Mouse (Mus musculus): Measurements from ENCODE around the gene Ube2g2. TPM values are rescaled to one million over a fixed set of nuclear protein-coding genes. Genes with fewer than 3 reads are reported as not detected.
A peak's percentile ranks its signal among the peaks of the same experiment; 100 is the strongest.
"Not testable (repeated sequence)": the region's sequence is repeated elsewhere in the genome, so short reads cannot be mapped to it uniquely, and the experiment has no call there.

Gene Ube2g2
- polyA plus RNA-seq, 1 experiment, result 40.2 TPM

DNA sequence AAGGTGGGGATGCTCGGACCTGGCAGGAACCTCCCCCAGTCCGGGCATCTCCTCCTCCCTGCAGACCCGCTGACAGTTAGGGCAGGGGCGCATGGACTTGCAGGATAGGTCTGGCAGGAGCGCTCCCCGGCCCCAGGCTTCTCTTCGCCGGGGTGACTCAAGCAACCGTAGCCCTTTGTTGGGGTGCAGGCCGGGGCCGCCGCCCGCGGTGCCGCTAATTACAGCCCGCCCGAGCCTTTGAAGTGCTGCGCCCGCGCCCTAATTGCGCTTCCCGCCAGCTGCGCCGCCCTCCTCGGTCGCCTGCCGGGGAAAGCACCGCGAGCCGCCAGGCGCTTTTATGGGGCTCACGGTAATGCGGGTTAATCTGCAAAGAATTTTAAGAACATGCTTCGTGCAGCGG lies 55.5 kb downstream of the Ube2g2 start:
- Histone ChIP-seq H3K27me3 (ENCODE audit: control insufficient read depth, insufficient read depth, low read length, poor library complexity, severe bottlenecking) (peaks cover 3% of the 10 kb centered on the region; the same call in 1 of the 2 replicates), H3K36me3 (ENCODE audit: control insufficient read depth, insufficient read depth, low read length, poor library complexity, severe bottlenecking) (no peaks in the 10 kb centered on the region), H3K27ac (ENCODE audit: insufficient read depth, low read length) (no peak overlapping the region), H3K9me3 (replicated peaks; ENCODE audit: control insufficient read depth, insufficient read depth, low read length, poor library complexity, severe bottlenecking) (no peaks in the 10 kb centered on the region), H3K4me1 (ENCODE audit: control insufficient read depth, insufficient read depth, low read length) (no peaks in the 10 kb centered on the region), H3K4me3 (ENCODE audit: low read depth, low read length) (peak overlapping the region; percentile 21), H3K9ac (ENCODE audit: low read depth, poor library complexity, severe bottlenecking) (peak overlapping the region; percentile 29; the same call in 1 of the 2 replicates)
- TF ChIP-seq EP300 (IDR thresholded peaks at IDR 0.05; ENCODE audit: insufficient read depth, low read depth, low read length) (no peak), CTCF (IDR thresholded peaks at IDR 0.05; ENCODE audit: low read depth, low read length) (no peak)

DNA sequence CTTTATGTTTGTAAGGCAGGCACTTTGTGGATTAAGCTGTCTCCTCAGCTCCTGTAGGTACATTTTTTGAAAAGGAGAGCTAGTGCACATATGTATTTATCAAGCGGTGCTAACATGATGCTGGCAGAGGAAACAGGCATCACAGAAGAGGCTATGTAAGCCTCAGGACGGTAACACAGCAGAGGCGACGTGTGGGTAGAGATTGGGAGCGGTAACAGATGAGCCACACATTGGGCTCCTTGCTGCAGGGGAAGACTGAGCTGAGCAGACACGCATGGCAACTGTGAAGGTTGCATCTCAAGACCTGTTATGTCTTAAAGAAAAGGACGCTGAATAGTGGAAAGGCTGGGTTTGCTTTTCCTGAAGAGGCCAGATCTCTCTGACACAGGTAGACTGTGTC lies 60.9 kb downstream of the Ube2g2 start:
- H3K27ac ChIP-seq (ENCODE audit: insufficient read depth, low read length), result no peak overlapping the region
- H3K9me3 ChIP-seq (replicated peaks; ENCODE audit: control insufficient read depth, insufficient read depth, low read length, poor library complexity, severe bottlenecking), result no peaks in the 10 kb centered on the region
- no peaks in the 10 kb centered on the region for H3K27me3 ChIP-seq (ENCODE audit: control insufficient read depth, insufficient read depth, low read length, poor library complexity, severe bottlenecking)
- no peaks in the 10 kb centered on the region for H3K36me3 ChIP-seq (ENCODE audit: control insufficient read depth, insufficient read depth, low read length, poor library complexity, severe bottlenecking)
- no peak overlapping the region for H3K9ac ChIP-seq (ENCODE audit: low read depth, poor library complexity, severe bottlenecking)
- TF ChIP-seq POLR2A (IDR thresholded peaks at IDR 0.05; ENCODE audit: insufficient read depth, low read length) (no peak), EP300 (IDR thresholded peaks at IDR 0.05; ENCODE audit: insufficient read depth, low read depth, low read length) (no peak), CTCF (IDR thresholded peaks at IDR 0.05; ENCODE audit: low read depth, low read length) (no peak)
- H3K4me1 ChIP-seq (ENCODE audit: control insufficient read depth, insufficient read depth, low read length), result peaks cover 3% of the 10 kb centered on the region
- H3K4me3 ChIP-seq (ENCODE audit: low read depth, low read length), result no peak overlapping the region

DNA sequence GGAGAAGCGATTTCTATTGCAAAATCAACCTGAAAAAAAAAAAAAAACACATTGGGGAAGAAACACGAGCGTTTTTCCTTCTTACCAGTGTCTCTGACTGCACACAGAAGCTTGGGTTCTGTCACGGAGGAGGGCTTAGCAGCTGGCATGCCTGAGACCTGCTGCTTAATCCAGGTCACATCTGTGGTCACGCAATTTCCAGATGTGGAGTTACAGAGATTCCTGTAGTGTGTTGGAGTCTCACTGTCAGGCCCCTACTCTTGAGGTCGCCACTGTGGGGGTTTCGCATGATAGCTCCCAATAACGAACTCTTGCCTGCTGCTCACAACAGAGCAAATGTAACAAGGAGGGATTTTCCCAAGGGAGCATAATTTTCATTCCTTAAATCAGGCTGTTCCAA lies 62.1 kb downstream of the Ube2g2 start:
- no peaks in the 10 kb centered on the region for H3K27me3 ChIP-seq (ENCODE audit: control insufficient read depth, insufficient read depth, low read length, poor library complexity, severe bottlenecking)
- H3K9me3 ChIP-seq (replicated peaks; ENCODE audit: control insufficient read depth, insufficient read depth, low read length, poor library complexity, severe bottlenecking), result no peaks in the 10 kb centered on the region
- no peak overlapping the region for H3K9ac ChIP-seq (ENCODE audit: low read depth, poor library complexity, severe bottlenecking)
- H3K4me1 ChIP-seq (ENCODE audit: control insufficient read depth, insufficient read depth, low read length), result peaks cover 3% of the 10 kb centered on the region
- no peak overlapping the region for H3K4me3 ChIP-seq (ENCODE audit: low read depth, low read length)
- TF ChIP-seq CTCF (IDR thresholded peaks at IDR 0.05; ENCODE audit: low read depth, low read length) (no peak), EP300 (IDR thresholded peaks at IDR 0.05; ENCODE audit: insufficient read depth, low read depth, low read length) (no peak), POLR2A (IDR thresholded peaks at IDR 0.05; ENCODE audit: insufficient read depth, low read length) (no peak)
- H3K36me3 ChIP-seq (ENCODE audit: control insufficient read depth, insufficient read depth, low read length, poor library complexity, severe bottlenecking), result no peaks in the 10 kb centered on the region
- H3K27ac ChIP-seq (ENCODE audit: insufficient read depth, low read length), result no peak overlapping the region

DNA sequence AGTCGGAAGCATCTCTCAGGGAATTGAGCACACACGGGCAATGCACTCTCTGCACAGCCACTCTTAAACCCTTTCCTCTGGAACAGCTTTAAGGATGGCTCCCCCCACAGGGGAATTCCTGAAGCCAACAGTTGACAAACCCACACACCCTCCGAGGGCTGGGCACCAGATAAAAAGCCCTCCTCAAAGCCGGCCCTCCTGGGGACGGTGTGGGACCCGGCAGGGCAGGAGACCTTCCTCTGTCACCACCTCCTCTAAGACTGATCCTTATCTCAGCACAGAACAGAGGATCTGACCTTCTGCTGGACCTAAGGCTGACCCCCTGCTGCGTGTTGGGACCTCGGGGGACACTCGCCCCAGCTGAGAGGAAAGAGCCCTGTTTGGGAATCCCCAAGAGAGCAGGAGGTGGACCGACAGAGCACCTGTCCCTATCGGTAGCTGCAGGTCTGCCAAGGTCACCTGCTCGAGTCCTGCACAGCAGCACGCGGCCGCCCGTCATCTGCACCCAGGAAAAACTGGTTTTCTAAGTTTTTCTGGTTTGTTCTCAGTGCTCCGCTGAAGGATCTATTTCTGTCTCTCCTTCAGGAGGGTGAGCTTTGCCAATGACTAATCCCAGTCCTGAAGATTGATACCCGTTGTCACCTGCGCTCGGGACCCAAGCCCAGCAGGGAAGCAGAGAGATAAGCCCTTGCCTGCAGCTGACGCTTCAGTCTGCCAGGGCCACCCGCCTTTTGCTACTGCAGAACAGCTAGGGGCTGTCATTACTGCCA lies 64.0 kb downstream of the Ube2g2 start, which contains the start of gene Tspear:
Gene Tspear (plus strand): TSS at position 675 of the 770 bp plus-strand sequence.
- no peak within 1 kb of the TSS for H3K9ac ChIP-seq (ENCODE audit: low read depth, poor library complexity, severe bottlenecking)
- no peak for TF ChIP-seq EP300 (IDR thresholded peaks at IDR 0.05; ENCODE audit: insufficient read depth, low read depth, low read length)
- no peak for TF ChIP-seq CTCF (IDR thresholded peaks at IDR 0.05; ENCODE audit: low read depth, low read length)
- no peak for TF ChIP-seq POLR2A (IDR thresholded peaks at IDR 0.05; ENCODE audit: insufficient read depth, low read length)
- H3K27me3 ChIP-seq (ENCODE audit: control insufficient read depth, insufficient read depth, low read length, poor library complexity, severe bottlenecking), result no peaks in the 10 kb centered on the region
- no peaks in the 10 kb centered on the region for H3K36me3 ChIP-seq (ENCODE audit: control insufficient read depth, insufficient read depth, low read length, poor library complexity, severe bottlenecking)
- no peak within 1 kb of the TSS for H3K27ac ChIP-seq (ENCODE audit: insufficient read depth, low read length)
- no peak within 1 kb of the TSS for H3K4me3 ChIP-seq (ENCODE audit: low read depth, low read length)
- H3K9me3 ChIP-seq (replicated peaks; ENCODE audit: control insufficient read depth, insufficient read depth, low read length, poor library complexity, severe bottlenecking), result no peaks in the 10 kb centered on the region
- H3K4me1 ChIP-seq (ENCODE audit: control insufficient read depth, insufficient read depth, low read length), result peaks cover 3% of the 10 kb centered on the region

DNA sequence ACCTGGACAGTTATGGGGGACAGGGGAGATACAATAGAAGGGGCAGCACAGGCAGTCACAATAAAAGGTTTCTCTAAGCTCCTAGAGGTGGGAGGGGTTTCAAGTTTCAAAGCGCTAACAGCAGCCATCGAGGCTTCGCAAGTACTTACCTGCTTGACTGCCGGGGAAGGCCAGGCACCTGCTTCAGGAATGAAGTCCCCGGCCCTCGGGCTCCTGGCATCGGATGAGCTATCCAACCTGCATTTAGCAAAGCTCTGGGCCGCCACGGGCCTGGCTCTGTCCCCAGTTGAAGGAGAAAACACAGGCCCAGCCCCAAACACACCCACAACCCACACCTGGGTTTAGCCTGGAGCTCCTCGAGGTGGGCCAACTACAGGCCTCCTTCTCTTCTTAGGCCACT lies 64.9 kb downstream of the Ube2g2 start:
- Histone ChIP-seq H3K9me3 (replicated peaks; ENCODE audit: control insufficient read depth, insufficient read depth, low read length, poor library complexity, severe bottlenecking) (no peaks in the 10 kb centered on the region), H3K9ac (ENCODE audit: low read depth, poor library complexity, severe bottlenecking) (no peak overlapping the region), H3K27me3 (ENCODE audit: control insufficient read depth, insufficient read depth, low read length, poor library complexity, severe bottlenecking) (no peaks in the 10 kb centered on the region), H3K27ac (ENCODE audit: insufficient read depth, low read length) (no peak overlapping the region), H3K4me3 (ENCODE audit: low read depth, low read length) (no peak overlapping the region), H3K36me3 (ENCODE audit: control insufficient read depth, insufficient read depth, low read length, poor library complexity, severe bottlenecking) (no peaks in the 10 kb centered on the region), H3K4me1 (ENCODE audit: control insufficient read depth, insufficient read depth, low read length) (peaks cover 3% of the 10 kb centered on the region)
- TF ChIP-seq POLR2A (IDR thresholded peaks at IDR 0.05; ENCODE audit: insufficient read depth, low read length) (no peak), CTCF (IDR thresholded peaks at IDR 0.05; ENCODE audit: low read depth, low read length) (no peak), EP300 (IDR thresholded peaks at IDR 0.05; ENCODE audit: insufficient read depth, low read depth, low read length) (no peak)

DNA sequence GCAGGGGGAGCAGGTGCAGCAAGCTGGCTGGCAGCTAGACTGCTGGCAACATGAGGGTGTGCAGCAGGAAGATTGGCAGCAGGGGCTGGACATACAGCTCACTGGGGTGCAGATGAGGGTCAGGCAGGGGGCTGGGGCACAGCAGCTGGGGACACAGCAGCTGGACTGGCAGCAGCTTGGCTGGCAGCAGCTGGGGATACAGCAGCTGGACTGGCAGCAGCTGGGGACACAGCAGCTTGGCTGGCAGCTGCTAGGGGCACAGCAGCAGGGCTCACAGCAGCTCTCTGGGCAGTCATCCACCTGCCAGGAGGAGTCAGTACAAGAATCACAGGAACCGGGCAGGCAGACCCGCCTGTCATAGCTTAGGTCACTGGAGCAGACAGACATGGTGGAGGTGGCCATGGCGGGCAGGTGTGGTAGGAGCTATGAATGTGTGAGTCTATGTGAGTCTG lies 68.3 kb downstream of the Ube2g2 start, which contains the start of gene Gm19402:
Gene Gm19402 (minus strand): TSS at position 402 of the 452 bp plus-strand sequence.
- not testable (repeated sequence) for H3K36me3 ChIP-seq (ENCODE audit: control insufficient read depth, insufficient read depth, low read length, poor library complexity, severe bottlenecking); H3K9me3 ChIP-seq (replicated peaks; ENCODE audit: control insufficient read depth, insufficient read depth, low read length, poor library complexity, severe bottlenecking); H3K4me1 ChIP-seq (ENCODE audit: control insufficient read depth, insufficient read depth, low read length); H3K9ac ChIP-seq (ENCODE audit: low read depth, poor library complexity, severe bottlenecking); H3K27ac ChIP-seq (ENCODE audit: insufficient read depth, low read length); H3K4me3 ChIP-seq (ENCODE audit: low read depth, low read length); H3K27me3 ChIP-seq (ENCODE audit: control insufficient read depth, insufficient read depth, low read length, poor library complexity, severe bottlenecking)

Other genes with a start within 250 kb of the Ube2g2 start
- 8.8 and 9.7 TPM in 2 replicates for gene Adarb1, start 204.0 kb upstream of the Ube2g2 start, polyA plus RNA-seq (2011; ENCODE audit: insufficient read depth, insufficient read length, low read depth, missing spikeins)
- gene Fam207a, start 106.5 kb upstream of the Ube2g2 start, polyA plus RNA-seq (2011; ENCODE audit: insufficient read depth, insufficient read length, low read depth, missing spikeins), result 23.2 and 24.3 TPM in 2 replicates
- gene Itgb2, start 92.0 kb upstream of the Ube2g2 start, polyA plus RNA-seq (2011; ENCODE audit: insufficient read depth, insufficient read length, low read depth, missing spikeins), result 0.61 and 0.82 TPM in 2 replicates
- gene Pttg1ip, start 40.6 kb upstream of the Ube2g2 start, polyA plus RNA-seq (2011; ENCODE audit: insufficient read depth, insufficient read length, low read depth, missing spikeins), result 83.2 and 89.6 TPM in 2 replicates
- gene Sumo3, start 16.2 kb upstream of the Ube2g2 start, polyA plus RNA-seq (2011; ENCODE audit: insufficient read depth, insufficient read length, low read depth, missing spikeins), result 218 and 242 TPM in 2 replicates
- 50.7 and 57.6 TPM in 2 replicates for gene Gm49325, start 16.1 kb upstream of the Ube2g2 start, polyA plus RNA-seq (2011; ENCODE audit: insufficient read depth, insufficient read length, low read depth, missing spikeins)
- gene Tspear, start 64.3 kb downstream of the Ube2g2 start, polyA plus RNA-seq (2011; ENCODE audit: insufficient read depth, insufficient read length, low read depth, missing spikeins), result 0.91 and 1.2 TPM in 2 replicates
- gene Gm19402, start 68.5 kb downstream of the Ube2g2 start, polyA plus RNA-seq (2011; ENCODE audit: insufficient read depth, insufficient read length, low read depth, missing spikeins), result not detected in 2 replicates
- not detected in 2 replicates for gene Gm9508, start 75.0 kb downstream of the Ube2g2 start, polyA plus RNA-seq (2011; ENCODE audit: insufficient read depth, insufficient read length, low read depth, missing spikeins)
- not detected in 2 replicates for gene Gm10272, start 84.4 kb downstream of the Ube2g2 start, polyA plus RNA-seq (2011; ENCODE audit: insufficient read depth, insufficient read length, low read depth, missing spikeins)
- gene Gm10024, start 89.2 kb downstream of the Ube2g2 start, polyA plus RNA-seq (2011; ENCODE audit: insufficient read depth, insufficient read length, low read depth, missing spikeins), result not detected in 2 replicates
- not detected in 2 replicates for gene Gm10142, start 93.5 kb downstream of the Ube2g2 start, polyA plus RNA-seq (2011; ENCODE audit: insufficient read depth, insufficient read length, low read depth, missing spikeins)
- gene Krtap12-1, start 98.3 kb downstream of the Ube2g2 start, polyA plus RNA-seq (2011; ENCODE audit: insufficient read depth, insufficient read length, low read depth, missing spikeins), result not detected in 2 replicates
- not detected in 2 replicates for gene Gm10100, start 104.2 kb downstream of the Ube2g2 start, polyA plus RNA-seq (2011; ENCODE audit: insufficient read depth, insufficient read length, low read depth, missing spikeins)
- not detected in 2 replicates for gene Gm18596, start 120.4 kb downstream of the Ube2g2 start, polyA plus RNA-seq (2011; ENCODE audit: insufficient read depth, insufficient read length, low read depth, missing spikeins)
- not detected in 2 replicates for gene Gm9736, start 129.1 kb downstream of the Ube2g2 start, polyA plus RNA-seq (2011; ENCODE audit: insufficient read depth, insufficient read length, low read depth, missing spikeins)
- not detected in 2 replicates for gene Gm3233, start 137.4 kb downstream of the Ube2g2 start, polyA plus RNA-seq (2011; ENCODE audit: insufficient read depth, insufficient read length, low read depth, missing spikeins)
- gene Gm3238, start 149.1 kb downstream of the Ube2g2 start, polyA plus RNA-seq (2011; ENCODE audit: insufficient read depth, insufficient read length, low read depth, missing spikeins), result not detected in 2 replicates
- gene Gm7138, start 154.7 kb downstream of the Ube2g2 start, polyA plus RNA-seq (2011; ENCODE audit: insufficient read depth, insufficient read length, low read depth, missing spikeins), result not detected in 2 replicates
- not detected in 2 replicates for gene Gm3250, start 160.3 kb downstream of the Ube2g2 start, polyA plus RNA-seq (2011; ENCODE audit: insufficient read depth, insufficient read length, low read depth, missing spikeins)
- gene Gm7137, start 165.9 kb downstream of the Ube2g2 start, polyA plus RNA-seq (2011; ENCODE audit: insufficient read depth, insufficient read length, low read depth, missing spikeins), result not detected in 2 replicates
- not detected in 2 replicates for gene Gm9639, start 172.8 kb downstream of the Ube2g2 start, polyA plus RNA-seq (2011; ENCODE audit: insufficient read depth, insufficient read length, low read depth, missing spikeins)
- gene Gm19668, start 176.9 kb downstream of the Ube2g2 start, polyA plus RNA-seq (2011; ENCODE audit: insufficient read depth, insufficient read length, low read depth, missing spikeins), result not detected in 2 replicates
- not detected in 2 replicates for gene Gm9507, start 189.6 kb downstream of the Ube2g2 start, polyA plus RNA-seq (2011; ENCODE audit: insufficient read depth, insufficient read length, low read depth, missing spikeins)
- not detected in 2 replicates for gene Gm2696, start 192.4 kb downstream of the Ube2g2 start, polyA plus RNA-seq (2011; ENCODE audit: insufficient read depth, insufficient read length, low read depth, missing spikeins)
- gene Krtap10-4, start 204.8 kb downstream of the Ube2g2 start, polyA plus RNA-seq (2011; ENCODE audit: insufficient read depth, insufficient read length, low read depth, missing spikeins), result not detected in 2 replicates
- gene Krtap10-10, start 213.7 kb downstream of the Ube2g2 start, polyA plus RNA-seq (2011; ENCODE audit: insufficient read depth, insufficient read length, low read depth, missing spikeins), result not detected in 2 replicates
- not detected in 2 replicates for gene Gm36176, start 224.5 kb downstream of the Ube2g2 start, polyA plus RNA-seq (2011; ENCODE audit: insufficient read depth, insufficient read length, low read depth, missing spikeins)
- gene Gm10318, start 230.6 kb downstream of the Ube2g2 start, polyA plus RNA-seq (2011; ENCODE audit: insufficient read depth, insufficient read length, low read depth, missing spikeins), result not detected in 2 replicates
- not detected in 2 replicates for gene Gm3285, start 239.7 kb downstream of the Ube2g2 start, polyA plus RNA-seq (2011; ENCODE audit: insufficient read depth, insufficient read length, low read depth, missing spikeins)